Mouse (Mus musculus): Measurements from ENCODE around the gene Sys1.

Sys1 gene

GRCm38 (mm10) chr2:164453887-164454500, 2.8 kb upstream of the Sys1 start:
- peak; percentile 82 for DNase-seq

GRCm38 (mm10) chr2:164454846-164455245, 1.9 kb upstream of the Sys1 start:
- peak; percentile 99 for DNase-seq

GRCm38 (mm10) chr2:164455421-164456190, 1.2 kb upstream of the Sys1 start:
- peak; percentile 60 for DNase-seq

- no peak for DNase-seq
These were observed 351 bp upstream of the Sys1 start for GRCm38 (mm10) chr2:164456413-164456812.

GRCm38 (mm10) chr2:164457942-164458341, 1.2 kb downstream of the Sys1 start:
- DNase-seq = peak; percentile 93

DNA sequence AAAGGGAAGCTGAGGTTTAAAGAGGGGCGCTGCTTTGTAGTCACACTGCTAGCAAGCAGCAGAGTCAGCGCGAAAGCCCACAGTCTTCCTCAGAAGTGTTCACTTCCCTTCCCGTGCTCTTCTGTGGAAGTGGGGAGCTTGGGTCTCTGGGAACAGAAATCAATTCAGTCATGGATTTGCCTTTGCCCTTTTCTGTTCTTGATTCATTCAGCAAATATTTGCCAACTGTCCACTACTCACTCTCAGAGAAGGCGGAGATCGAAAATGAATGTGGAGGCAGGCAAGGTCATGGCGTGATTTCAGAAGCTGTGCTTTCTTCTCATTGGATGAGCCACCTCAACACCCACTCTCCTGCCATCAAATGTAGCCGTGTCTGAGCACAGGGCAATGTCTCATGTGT, 1.8 kb downstream of the Sys1 start:
- DNase-seq = peak; percentile 83

DNA sequence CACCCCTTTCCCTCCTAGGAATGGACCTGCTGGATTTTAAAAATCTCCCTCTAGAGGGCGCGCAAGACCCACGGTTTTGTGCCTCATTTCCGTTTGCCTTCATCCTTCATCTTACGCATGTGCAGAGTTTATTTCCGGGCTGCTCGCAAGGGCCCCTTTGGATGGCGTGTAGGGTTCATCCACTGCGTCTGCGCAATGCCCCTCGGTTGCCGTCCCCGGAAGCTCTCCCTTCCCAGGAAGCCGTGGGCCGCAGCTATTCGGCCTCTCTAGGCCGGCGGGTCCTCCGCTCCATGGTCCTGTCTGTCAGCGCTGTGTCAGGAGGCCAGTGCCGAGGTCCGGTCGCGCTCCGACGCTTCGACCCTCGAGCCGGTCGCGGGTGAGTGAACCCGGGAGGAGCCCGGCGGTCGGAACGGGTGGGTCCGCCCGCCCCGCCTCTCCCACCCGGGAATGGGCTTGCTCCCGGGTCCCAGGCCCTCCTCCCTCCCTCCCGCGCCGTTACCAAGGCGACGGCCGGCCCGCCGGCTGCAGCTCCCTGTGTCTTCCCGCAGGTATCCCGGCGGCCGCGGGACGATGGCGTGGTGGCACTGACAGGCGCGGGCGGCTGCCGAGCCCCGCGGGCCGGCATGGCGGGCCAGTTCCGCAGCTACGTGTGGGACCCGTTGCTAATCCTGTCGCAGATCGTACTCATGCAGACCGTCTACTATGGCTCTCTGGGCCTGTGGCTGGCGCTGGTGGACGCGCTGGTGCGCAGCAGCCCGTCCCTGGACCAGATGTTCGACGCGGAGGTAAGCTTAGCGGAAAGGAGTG, 4.2 kb downstream of the Sys1 start, which contains the start of gene Gm20458:
Gene Gm20458, plus strand, starts transcription at position 223 of the 807 bp plus-strand sequence.
- peak; percentile 99 for DNase-seq

- no peak for DNase-seq
These were observed 8.4 kb downstream of the Sys1 start for GRCm38 (mm10) chr2:164465161-164465560.

- DNase-seq = no peak
These were observed 10.0 kb downstream of the Sys1 start for GRCm38 (mm10) chr2:164466787-164467186.

DNA sequence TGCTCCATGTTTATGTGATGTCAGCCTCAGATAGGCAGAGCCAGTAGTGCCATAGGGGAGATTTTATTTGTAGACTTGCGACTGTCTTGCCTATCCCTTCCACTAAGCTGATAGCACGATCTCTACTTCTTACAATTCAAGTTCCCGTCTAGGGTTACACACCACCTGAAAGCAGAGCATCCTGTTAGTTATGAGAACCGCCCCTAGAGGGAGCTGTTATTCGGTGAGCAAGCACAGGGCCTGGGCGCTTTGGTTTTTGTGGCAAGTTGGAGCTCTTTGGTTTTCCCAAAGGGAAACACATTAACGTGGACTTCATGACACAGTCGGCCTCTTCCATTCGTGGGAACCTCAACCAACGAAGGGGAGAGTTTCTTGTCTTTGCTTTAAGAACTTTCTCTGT, 13.5 kb downstream of the Sys1 start:
- DNase-seq = peak; percentile 86

DNA sequence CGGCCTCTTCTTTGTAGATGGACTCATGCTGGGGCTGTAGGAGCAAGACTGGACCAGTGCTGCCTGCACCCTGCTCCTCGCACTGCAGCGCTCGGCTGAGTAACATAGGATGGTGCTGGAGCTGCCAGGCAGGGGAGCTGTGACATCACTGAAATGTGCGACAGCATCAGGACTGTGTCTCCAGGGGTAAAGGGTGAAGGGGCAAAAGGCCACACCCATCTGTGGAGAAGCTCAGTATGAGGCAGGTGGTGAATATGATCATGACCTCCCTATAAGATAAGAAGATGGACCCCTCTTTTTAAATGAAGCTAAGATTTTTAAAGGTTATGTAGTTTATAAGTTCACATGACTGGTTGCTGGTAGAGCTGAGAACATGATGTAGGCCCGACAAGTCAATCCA, 16.9 kb downstream of the Sys1 start, which contains the start of gene Trp53tg5:
Gene Trp53tg5, minus strand, starts transcription at position 101 of the 400 bp plus-strand sequence.
- DNase-seq = no peak

DNA sequence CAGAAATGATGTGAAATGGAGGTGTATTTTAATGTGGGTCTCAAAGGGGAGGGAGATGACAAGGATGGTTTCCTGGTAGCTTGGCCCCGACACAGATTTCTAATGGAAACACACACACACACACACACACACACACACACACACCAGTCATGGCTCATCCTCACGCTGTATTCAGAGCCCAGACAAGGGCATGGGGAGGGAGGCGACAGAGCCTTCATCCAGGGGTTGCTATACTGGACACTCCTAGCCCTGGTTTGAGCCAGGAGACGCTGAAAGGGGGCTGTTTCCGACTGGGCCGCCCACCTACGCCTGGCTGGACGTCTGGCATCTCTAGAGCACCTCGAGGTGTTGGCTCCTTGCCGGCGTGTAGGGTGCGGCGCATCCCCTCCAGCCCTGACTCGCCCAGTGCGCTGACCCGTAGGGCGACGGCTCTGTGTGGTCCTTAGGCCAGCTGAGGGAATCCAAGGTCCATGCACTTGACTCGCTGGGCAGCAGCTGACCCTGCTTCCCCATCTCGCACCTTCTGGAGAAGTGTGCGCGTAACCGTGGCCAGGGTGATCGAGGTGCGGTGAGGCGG, 29.0 kb downstream of the Sys1 start, which contains the start of gene Dbndd2:
Gene Dbndd2, plus strand, starts transcription at position 426 of the 577 bp plus-strand sequence.
- peak; percentile 72 for DNase-seq

GRCm38 (mm10) chr2:164486258-164487114, 29.7 kb downstream of the Sys1 start:
- peak; percentile 44 for DNase-seq

DNA sequence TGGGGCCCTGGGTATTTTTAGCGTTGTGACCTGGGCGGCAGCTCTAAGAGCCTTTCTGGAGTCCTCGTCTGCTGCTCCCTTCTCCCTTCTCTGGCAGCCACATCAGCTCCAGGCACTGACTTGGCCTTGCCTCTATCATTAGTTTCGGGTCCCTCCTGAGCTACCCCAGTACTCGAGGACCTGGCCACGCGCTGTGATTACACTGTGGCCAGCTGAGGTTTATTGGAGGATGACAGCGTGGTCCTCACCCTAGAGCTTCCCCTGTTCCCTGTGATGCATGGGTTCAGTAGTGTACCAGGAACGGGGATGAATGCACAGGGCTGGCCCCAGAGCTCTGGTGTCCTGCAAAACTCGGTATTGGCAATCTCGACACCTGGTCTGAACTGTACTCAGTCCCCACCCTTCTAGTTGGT, 30.4 kb downstream of the Sys1 start:
- no peak for DNase-seq

DNA sequence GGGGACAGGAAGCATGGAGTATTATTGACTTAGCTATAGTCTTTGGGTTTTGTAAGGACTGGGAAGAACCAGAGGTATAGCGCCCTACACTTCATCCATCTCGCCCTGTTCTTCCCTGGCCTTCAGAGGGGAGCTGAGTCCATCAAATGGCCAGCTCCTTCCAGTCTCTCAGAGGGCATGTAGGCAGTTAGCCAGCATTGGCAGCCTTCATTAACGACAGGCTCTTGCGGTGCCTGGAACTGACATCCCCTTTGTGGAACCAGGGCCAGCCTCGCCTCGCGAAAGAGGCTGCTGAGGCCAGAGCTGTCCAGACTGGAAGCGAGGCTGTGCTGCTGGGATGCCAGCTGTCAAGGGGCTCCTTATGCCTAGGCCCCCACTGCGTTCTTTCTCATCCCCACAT, 31.0 kb downstream of the Sys1 start:
- DNase-seq = no peak

DNA sequence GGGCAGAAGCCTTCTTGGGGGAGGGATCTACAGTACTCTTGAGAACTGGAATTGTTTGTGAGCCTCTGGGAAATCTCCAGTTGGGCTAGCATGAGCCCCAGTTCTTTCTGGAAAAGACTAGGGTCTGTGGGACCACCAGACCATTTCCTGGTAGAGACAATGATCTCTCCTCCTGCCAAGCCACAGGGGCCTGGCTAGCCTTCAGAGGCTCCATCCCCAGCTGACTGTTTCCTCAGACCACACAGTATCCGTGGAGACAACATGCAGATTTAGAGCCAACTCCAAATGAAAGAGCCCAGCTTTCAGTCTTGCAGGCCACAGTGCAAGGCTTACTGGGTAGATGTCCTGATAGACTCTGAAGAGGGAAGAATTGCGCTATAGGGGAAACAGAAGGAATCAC, 37.4 kb downstream of the Sys1 start:
- DNase-seq = no peak

- no peak for DNase-seq
These were observed 39.6 kb downstream of the Sys1 start for GRCm38 (mm10) chr2:164496331-164496730.

DNA sequence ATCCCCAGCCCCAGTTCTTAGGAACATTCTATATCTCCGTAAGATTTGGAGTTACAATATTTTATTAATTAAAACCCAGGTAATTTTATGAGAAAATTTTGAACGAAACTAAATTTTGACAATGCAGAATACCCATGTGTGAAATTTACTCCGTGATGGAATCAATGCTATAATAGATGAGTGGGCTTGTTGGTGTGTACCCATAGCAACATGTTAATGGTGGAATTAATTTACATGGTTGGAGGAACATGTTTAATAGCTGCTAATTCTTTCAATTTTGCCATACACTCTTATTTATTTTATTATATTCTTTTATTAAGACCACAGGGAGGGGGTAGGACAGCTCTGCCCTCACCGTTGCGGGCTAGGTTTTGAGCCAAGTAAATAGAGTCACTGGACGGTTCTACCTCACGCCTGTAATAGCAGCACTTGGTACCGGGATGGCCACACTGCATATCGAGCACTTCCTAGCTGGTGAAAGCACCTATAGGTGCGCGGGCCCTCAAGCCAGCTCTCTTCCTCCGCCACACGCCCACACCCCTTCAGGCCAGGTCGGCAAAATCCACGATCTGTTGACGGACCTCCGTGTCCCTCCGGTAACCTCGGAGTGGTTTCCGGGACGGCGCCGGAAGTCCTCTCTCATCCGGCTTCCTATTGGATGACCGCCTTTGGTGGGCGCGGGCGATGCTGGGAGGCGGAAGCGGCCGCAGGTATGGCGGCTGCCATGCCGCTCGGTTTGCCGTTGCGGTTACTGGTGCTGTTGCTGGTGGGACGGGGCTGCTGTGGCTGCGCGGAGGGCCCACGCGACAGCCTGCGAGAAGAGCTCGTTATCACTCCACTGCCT, 40.3 kb downstream of the Sys1 start, which contains the start of gene Pigt:
Gene Pigt, plus strand, starts transcription at position 674 of the 844 bp plus-strand sequence.
- peak; percentile 89 for DNase-seq

DNA sequence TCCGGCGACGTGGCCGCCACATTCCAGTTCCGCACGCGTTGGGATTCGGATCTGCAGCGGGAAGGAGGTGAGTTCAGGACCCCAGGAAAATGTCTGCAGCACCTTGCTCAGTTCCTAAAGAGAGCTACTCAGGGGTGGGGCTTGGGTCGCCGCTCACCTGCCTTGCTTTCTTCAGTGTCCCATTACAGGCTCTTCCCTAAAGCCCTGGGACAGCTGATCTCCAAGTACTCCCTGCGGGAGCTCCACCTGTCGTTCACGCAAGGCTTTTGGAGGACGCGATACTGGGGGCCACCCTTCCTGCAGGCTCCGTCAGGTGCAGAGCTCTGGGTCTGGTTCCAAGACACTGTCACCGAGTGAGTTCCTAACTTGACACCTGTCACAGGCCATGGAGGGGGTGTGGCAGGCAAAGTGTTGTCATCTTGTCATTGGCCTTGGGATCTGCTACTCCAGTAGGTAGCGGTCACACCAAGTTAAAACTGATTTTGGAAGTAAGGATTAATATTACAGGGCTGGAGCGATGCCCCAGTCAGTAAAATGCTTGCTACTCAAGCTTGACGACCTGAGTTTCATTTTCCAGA, 41.0 kb downstream of the Sys1 start:
- DNase-seq = no peak

DNA sequence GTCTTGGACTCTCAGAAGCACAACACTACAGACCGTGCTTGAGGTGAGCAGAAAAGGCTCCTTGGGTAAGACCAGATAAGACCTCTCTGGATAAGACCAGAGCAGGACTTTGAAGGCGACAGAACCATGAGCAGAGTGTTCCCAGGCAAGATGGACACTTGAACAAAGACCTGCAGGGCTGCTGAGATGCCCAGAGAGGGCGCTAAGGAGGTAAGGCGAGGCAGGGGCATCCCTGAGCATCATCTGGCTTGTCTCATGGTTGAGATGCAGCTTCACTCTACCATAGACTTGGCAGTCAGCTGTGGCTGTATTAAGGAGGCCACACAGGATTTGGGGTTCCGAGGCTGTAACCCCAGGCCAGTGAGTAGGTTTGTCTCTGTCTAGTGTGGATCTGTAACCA, 42.6 kb downstream of the Sys1 start:
- DNase-seq = no peak

- peak; percentile 37 for DNase-seq
These were observed 43.7 kb downstream of the Sys1 start for GRCm38 (mm10) chr2:164500511-164500910.
